Mouse (Mus musculus) forebrain, embryonic 14.5 days (tissue): ENCODE measurements around the gene Srpx2. TPM values are rescaled to one million over a fixed set of nuclear protein-coding genes. Genes with fewer than 3 reads are reported as not detected.

Source experiments
- ATAC-seq: fragments of 200-750 bp; cut with Nextera tagmentation; 2 replicates; pipeline ENCODE4 v1.8.0; 2017; ENCODE audit warnings: mild to moderate bottlenecking, moderate library complexity
- DNase-seq: peaks from one replicate; pipeline ENCODE4 v3.0.0-alpha.2; 2015; ENCODE audit warnings: low spot score
- H3K27ac ChIP-seq: fragments of 300-500 bp; sonication (generic); 2 replicates; pipeline ENCODE4 v1.5.1; 2014; ENCODE audit warnings: low read depth, mild to moderate bottlenecking, control low read depth, low read length, moderate library complexity
- H3K27me3 ChIP-seq: fragments of 300-500 bp; sonication (generic); replicated peaks from 2 replicates; pipeline ENCODE4 v1.6.1; 2014; ENCODE audit warnings: low read length, control low read depth, mixed read lengths; ENCODE audit not compliant: control insufficient read depth, insufficient read depth
- H3K36me3 ChIP-seq: fragments of 300-500 bp; sonication (generic); 2 replicates; pipeline ENCODE4 v1.6.1; 2014; ENCODE audit warnings: low read length, control low read depth; ENCODE audit not compliant: control insufficient read depth, insufficient read depth
- H3K4me1 ChIP-seq: fragments of 300-500 bp; sonication (generic); 2 replicates; pipeline ENCODE4 v1.6.1; 2014; ENCODE audit warnings: antibody characterized with exemption, low read length, control low read depth; ENCODE audit not compliant: control insufficient read depth, insufficient read depth
- H3K4me2 ChIP-seq: fragments of 300-500 bp; sonication (generic); 2 replicates; pipeline ENCODE4 v1.6.1; 2014; ENCODE audit warnings: mild to moderate bottlenecking, control low read depth, low read length
- H3K4me3 ChIP-seq: fragments of 300-500 bp; sonication (generic); 2 replicates; pipeline ENCODE4 v1.5.1; 2014; ENCODE audit warnings: low read depth, low read length, control low read depth
- H3K9ac ChIP-seq: fragments of 300-500 bp; sonication (generic); 2 replicates; pipeline ENCODE4 v1.6.1; 2014; ENCODE audit warnings: mild to moderate bottlenecking, low read length, control low read depth, moderate library complexity
- H3K9me3 ChIP-seq: fragments of 300-500 bp; sonication (generic); replicated peaks from 2 replicates; pipeline ENCODE4 v1.6.1; 2016; ENCODE audit warnings: low read length, control low read depth, mixed read lengths; ENCODE audit not compliant: control insufficient read depth
- WGBS: fragments of 180-500 bp; shearing (Covaris S2); extraction: QIAGEN DNeasy Blood & Tissue Kit; methylation state at CpG from one replicate; pipeline ENCODE4 v1.1.7; 2014; 5-methylcytosine and 5-hydroxymethylcytosine counted together
- polyA plus RNA-seq: library from polyadenylated mRNA; unstranded; fragments of >200 nt; fragmentation: Nextera tagmentation; extraction: Ambion mirVana; gene quantifications from 2 replicates; pipeline ENCODE4 v1.2.1, GENCODE M21; 2014

The Srpx2 gene
- polyA plus RNA-seq, 1 experiment from 2014 or later = 0.91 TPM

GRCm38 (mm10) chrX:133981231-133982002 is 73.2 kb downstream of the Srpx2 start, which contains the start of gene Sytl4:
Gene Sytl4 (minus strand): TSS chrX:133981812.
- Histone ChIP-seq H3K36me3 (no peaks in the 10 kb centered on the region), H3K4me2 (peak within 1 kb of the TSS; percentile 53), H3K4me3 (peak within 1 kb of the TSS; percentile 26), H3K4me1 (no peaks in the 10 kb centered on the region), H3K9me3 (no peaks in the 10 kb centered on the region), H3K27ac (no peak within 1 kb of the TSS), H3K9ac (no peak within 1 kb of the TSS), H3K27me3 (peaks cover 4% of the 10 kb centered on the region; the same call in 1 of the 2 replicates)
- 30% methylated on average over 29 of the region's 29 CpGs for WGBS
- peak; percentile 13 for DNase-seq
- ATAC-seq = peak; percentile 10; the same call in 1 of the 2 replicates

Other genes starting within 250 kb of the Srpx2 start
- 12.4 and 14.6 TPM in 2 replicates for gene Pcdh19, start 219.4 kb upstream of the Srpx2 start, polyA plus RNA-seq
- 0.20 and 0.32 TPM in 2 replicates for gene Tnmd, start 57.4 kb upstream of the Srpx2 start, polyA plus RNA-seq
- 277 and 284 TPM in 2 replicates for gene Tspan6, start 10.0 kb upstream of the Srpx2 start, polyA plus RNA-seq
- gene Sytl4, start 73.4 kb downstream of the Srpx2 start, polyA plus RNA-seq = 0.53 and 0.58 TPM in 2 replicates
- 62.5 and 74.9 TPM in 2 replicates for gene Cstf2, start 150.8 kb downstream of the Srpx2 start, polyA plus RNA-seq